18 mouse cellular contexts compared by ENCODE assay signal in genomic region chr1:185376390-185376789, GRCm38 (mm10). TPM values are rescaled to one million over a fixed set of nuclear protein-coding genes. Genes with fewer than 3 reads are reported as not detected.
DNase-seq lines count a peak whose midpoint lies in the region; ATAC-seq and TF ChIP-seq lines count a peak whose summit lies in the region.
"Had no signal": no experiment of that assay in that cellular context is flagged by ENCODE, and none has a peak within 500 bp of the region (broad histone marks: within the 10 kb centered on the region; RNA-seq: fewer than 3 reads in every experiment).

No protein-coding gene starts in this region.

- in situ Hi-C loops in Patski (cut with MboI; ENCODE audit: low pct_unique_long_range_greater_than_20kb), result no loop called here

- no peak for TF ChIP-seq CTCF in Patski (IDR thresholded peaks at IDR 0.05)

- H3K27me3 ChIP-seq in Patski, result no peaks in the 10 kb centered on the region
- H3K27me3 ChIP-seq: embryonic facial prominence, embryonic 13.5 days; forebrain, embryonic 15.5 days; heart, embryonic 15.5 days; hindbrain, embryonic 15.5 days; limb, embryonic 15.5 days; neural tube, embryonic 13.5 days had no signal

- peak; percentile 31 for ATAC-seq in Patski
- ATAC-seq: forebrain, embryonic 15.5 days had no signal

- CTCF ChIA-PET in Patski (lab: Charles Lee), result interaction anchor here (1.5 kb wide), 1 partner anchor 16 kb away, joined by 4 read pairs; no protein-coding TSS in a partner anchor

- peak; percentile 24 for DNase-seq in gastrocnemius, adult 18-20 months (ENCODE audit: low spot score)
- no peak for DNase-seq in gastrocnemius, postnatal 10 days
- DNase-seq in 3T3-L1 (ENCODE audit: low read depth, low spot score), result peak; percentile 89
- no peak for DNase-seq in Patski (ENCODE audit: low read depth, low spot score)
- peak; percentile 8 to 19 for DNase-seq in left cerebral cortex, adult 18-20 months (ENCODE audit: low spot score in 2 of 2)
- DNase-seq in testis, postnatal 10 days (ENCODE audit: low spot score), result no peak
- no peak for DNase-seq in spleen, postnatal 14 days (ENCODE audit: low spot score in 2 of 2)
- no peak for DNase-seq in cerebellum, adult 8-10 months
- DNase-seq: adrenal gland, adult 2 months; cerebellum, postnatal 10 days; lung, embryonic 14.5 days; retina, postnatal 1 day had no signal

- POLR2A ChIA-PET in Patski (lab: Charles Lee), result no interaction called here

RNA-seq across cellular contexts. Expression of gene Eprs, which starts 13.5 kb away (rescaled TPM):
- total RNA-seq in gastrocnemius, adult 18-20 months (2021), result 100 to 1,000 TPM; 130 to 135 TPM
- total RNA-seq in gastrocnemius, postnatal 10 days (2021), result 100 to 1,000 TPM; 113 to 115 TPM
- 153 TPM for polyA plus RNA-seq in Patski (2021)
- 10 to 100 TPM; 68.7 to 72.2 TPM for total RNA-seq in left cerebral cortex, adult 18-20 months (2021)

RNA-seq across cellular contexts. Expression of gene Bpnt1, which starts 44.4 kb away (rescaled TPM):
- total RNA-seq in gastrocnemius, adult 18-20 months (2021), result 10 to 100 TPM; 17.6 to 22.1 TPM
- total RNA-seq in gastrocnemius, postnatal 10 days (2021), result 10 to 100 TPM; 21.8 to 22.6 TPM
- 72.8 TPM for polyA plus RNA-seq in Patski (2021)
- total RNA-seq in left cerebral cortex, adult 18-20 months (2021), result 10 to 100 TPM; 70.2 to 79.3 TPM

RNA-seq across cellular contexts. Expression of gene Iars2, which starts 47.2 kb away (rescaled TPM):
- total RNA-seq in gastrocnemius, adult 18-20 months (2021), result 10 to 100 TPM; 39.4 to 41.7 TPM
- total RNA-seq in gastrocnemius, postnatal 10 days (2021), result 10 to 100 TPM; 50.2 to 56.3 TPM
- 64.7 TPM for polyA plus RNA-seq in Patski (2021)
- total RNA-seq in left cerebral cortex, adult 18-20 months (2021), result 10 to 100 TPM; 28.8 to 32.1 TPM

Comparison
In these comparisons a context has a peak if more than half of its experiments do, and no peak if none do; other contexts are left out.
1. DNase-seq: peak in gastrocnemius, adult 18-20 months (single experiment), 3T3-L1 (single experiment) and left cerebral cortex, adult 18-20 months (2 of 2); none in gastrocnemius, postnatal 10 days (single experiment), Patski (single experiment), testis, postnatal 10 days (single experiment), spleen, postnatal 14 days (0 of 2) and cerebellum, adult 8-10 months (single experiment).